ENCODE assay signal across 14 mouse cellular contexts in the genomic region with DNA sequence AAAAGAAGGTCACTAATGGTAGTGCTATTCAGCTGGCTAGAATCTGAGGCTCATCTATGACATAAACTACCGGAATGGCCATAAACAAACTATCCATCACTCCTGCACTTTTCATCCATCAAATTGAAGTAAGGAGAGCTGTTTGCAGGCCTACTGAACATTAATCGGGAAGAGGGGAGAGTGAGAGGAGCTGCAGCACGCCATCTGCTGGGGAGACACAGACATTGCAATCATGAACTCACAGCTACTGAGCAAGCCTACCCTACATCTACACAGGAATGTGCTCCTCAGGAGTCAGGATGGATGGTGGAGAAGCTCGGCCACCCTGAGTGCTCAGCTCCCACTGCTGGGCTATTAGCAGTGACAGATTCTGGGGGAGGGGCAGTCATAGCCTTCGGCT.
A peak's percentile ranks its signal among the peaks of the same experiment; 100 is the strongest.
DNase-seq lines count a peak whose midpoint lies in the region; ATAC-seq and TF ChIP-seq lines count a peak whose summit lies in the region.
"Had no signal": no experiment of that assay in that cellular context is flagged by ENCODE, and none has a peak within 500 bp of the region (broad histone marks: within the 10 kb centered on the region; RNA-seq: fewer than 3 reads in every experiment).

No protein-coding gene starts in this region.

- H3K4me3 ChIP-seq in left cerebral cortex, adult 2 months: no peak overlapping the region
- no peak overlapping the region for H3K4me3 ChIP-seq in E14TG2a.4 (replicated peaks; ENCODE audit: low read length)
- H3K4me3 ChIP-seq: forebrain, embryonic 13.5 days; hindbrain, embryonic 15.5 days; limb, embryonic 12.5 days had no signal

- H3K36me3 ChIP-seq in E14TG2a.4 (ENCODE audit: insufficient read depth, low read length): no peaks in the 10 kb centered on the region
- H3K36me3 ChIP-seq: hindbrain, embryonic 15.5 days; limb, embryonic 12.5 days had no signal

- peak; percentile 28 to 42 for DNase-seq in cerebellum, postnatal 25 days
- DNase-seq in cerebellum, adult 18-20 months: no peak
- DNase-seq in left cerebral cortex, adult 2 months (ENCODE audit: extremely low spot score in 1 of 2, low spot score in 2 of 2): no peak
- DNase-seq in left cerebral cortex, adult 18-20 months (ENCODE audit: low spot score in 2 of 2): no peak
- peak; percentile 24 for DNase-seq in brain, adult 2 months (ENCODE audit: low read depth, low spot score)
- no peak for DNase-seq in spleen, postnatal 10 days (ENCODE audit: low spot score in 2 of 2)
- DNase-seq: adrenal gland, adult 2 months had no signal

- no peaks in the 10 kb centered on the region for H3K9me3 ChIP-seq in E14TG2a.4 (ENCODE audit: low read length)
- H3K9me3 ChIP-seq: forebrain, embryonic 13.5 days; hindbrain, embryonic 15.5 days; limb, embryonic 12.5 days had no signal

- intact Hi-C loops in left cerebral cortex, adult 2 months (cut with DNase I): no loop called here

- H3K27ac ChIP-seq in left cerebral cortex, adult 2 months: no peak overlapping the region
- H3K27ac ChIP-seq: forebrain, embryonic 13.5 days; hindbrain, embryonic 15.5 days; limb, embryonic 12.5 days; macrophage had no signal

- peak; percentile 38 for TF ChIP-seq CTCF in left cerebral cortex, adult 2 months (IDR thresholded peaks at IDR 0.05)
- TF ChIP-seq CTCF in E14TG2a.4 (conservative IDR thresholded peaks at IDR 0.05; ENCODE audit: low read length): peak; percentile 68

- no peaks in the 10 kb centered on the region for H3K4me1 ChIP-seq in E14TG2a.4 (replicated peaks; ENCODE audit: low read depth, low read length)
- H3K4me1 ChIP-seq: forebrain, embryonic 13.5 days had no signal

- H3K27me3 ChIP-seq in E14TG2a.4 (ENCODE audit: insufficient read depth, low read length): 0 out of 2 replicates have a peak, but pooled peaks cover 7% of the 10 kb centered on the region
- H3K27me3 ChIP-seq: CH12.LX; forebrain, embryonic 13.5 days; hindbrain, embryonic 15.5 days; limb, embryonic 12.5 days had no signal

- ATAC-seq in CD4-positive, CD25-positive, alpha-beta regulatory T cell, adult 4 months: no peak
- ATAC-seq: forebrain, embryonic 13.5 days had no signal

Comparison
In these comparisons a context has a peak if more than half of its experiments do, and no peak if none do; other contexts are left out.
1. DNase-seq: peak in cerebellum, postnatal 25 days (2 of 2) and brain, adult 2 months (single experiment); none in cerebellum, adult 18-20 months (0 of 2), left cerebral cortex, adult 2 months (0 of 2), left cerebral cortex, adult 18-20 months (0 of 2) and spleen, postnatal 10 days (0 of 2).